Mouse (Mus musculus) limb, embryonic 10.5 days (tissue): ENCODE data around the gene Kxd1. TPM values are rescaled to one million over a fixed set of nuclear protein-coding genes. Genes with fewer than 3 reads are reported as not detected.

ENCODE experiments used
- DNase-seq: peaks from one replicate; pipeline ENCODE4 v3.0.0-alpha.2; 2017; ENCODE audit warnings: low spot score
- H3K27ac ChIP-seq: fragments of 300-500 bp; sonication (generic); 2 replicates; pipeline ENCODE4 v1.5.1; 2016; ENCODE audit warnings: mild to moderate bottlenecking
- H3K27me3 ChIP-seq: fragments of 300-500 bp; sonication (generic); 2 replicates; pipeline ENCODE4 v1.6.1; 2016; ENCODE audit warnings: low read depth, mild to moderate bottlenecking; ENCODE audit not compliant: poor library complexity, severe bottlenecking
- H3K36me3 ChIP-seq: fragments of 300-500 bp; sonication (generic); 2 replicates; pipeline ENCODE4 v1.6.1; 2016; ENCODE audit warnings: mild to moderate bottlenecking, moderate library complexity
- H3K4me1 ChIP-seq: fragments of 300-500 bp; sonication (generic); 2 replicates; pipeline ENCODE4 v1.6.1; 2016
- H3K4me3 ChIP-seq: fragments of 300-500 bp; sonication (generic); 2 replicates; pipeline ENCODE4 v1.5.1; 2016; ENCODE audit warnings: mild to moderate bottlenecking, moderate library complexity
- H3K9me3 ChIP-seq: fragments of 300-500 bp; sonication (generic); replicated peaks from 2 replicates; pipeline ENCODE4 v1.6.1; 2016; ENCODE audit warnings: mild to moderate bottlenecking
- WGBS: fragments of 180-500 bp; shearing (Covaris S2); methylation state at CpG from one replicate; pipeline ENCODE4 v1.1.7; 2016; 5-methylcytosine and 5-hydroxymethylcytosine counted together
- polyA plus RNA-seq: library from polyadenylated mRNA; unstranded; fragments of >200 nt; fragmentation: Nextera tagmentation; extraction: Ambion mirVana; gene quantifications from 2 replicates; pipeline ENCODE4 v1.2.1, GENCODE M21; 2016

Kxd1 gene
- polyA plus RNA-seq, 1 experiment from 2014 or later, result 46.6 TPM

DNA sequence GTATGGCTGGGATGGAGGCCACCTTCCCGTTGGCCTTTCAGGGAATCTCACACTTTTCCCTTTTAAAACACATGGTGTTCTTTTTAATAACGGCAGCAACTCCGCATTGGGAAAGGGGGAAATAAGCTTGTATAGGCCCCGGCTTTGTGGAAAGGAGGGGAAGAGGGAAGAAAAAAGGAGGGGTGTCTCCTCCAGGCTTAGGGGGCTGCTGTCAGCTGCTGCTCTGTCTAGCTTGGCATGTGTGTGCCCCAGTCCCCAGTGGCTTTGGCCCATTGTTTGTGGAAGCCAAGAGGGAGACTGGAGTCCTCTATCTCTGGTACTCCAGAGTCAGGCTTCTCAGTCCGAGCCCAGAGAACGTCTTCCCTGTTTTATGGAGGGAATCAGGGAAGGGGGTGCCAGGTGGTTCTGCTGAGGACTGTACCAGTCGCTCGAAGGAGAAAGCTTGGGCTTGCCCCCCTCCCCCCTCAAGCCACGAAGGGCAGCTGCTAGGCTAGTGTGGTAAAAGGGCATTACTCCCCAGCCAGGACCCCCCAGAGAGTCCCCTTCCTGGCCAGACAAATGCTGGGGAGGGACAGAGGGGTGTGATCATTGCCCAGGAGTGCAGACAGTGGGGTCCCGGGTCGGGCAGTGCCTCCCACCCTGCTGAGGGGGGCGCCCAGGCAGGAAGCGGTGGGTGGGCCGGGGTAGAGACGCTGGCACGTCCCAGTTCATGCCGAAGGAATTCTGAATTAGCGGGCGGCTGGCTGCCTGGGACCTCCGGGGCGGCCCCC lies 32.6 kb downstream of the Kxd1 start:
- peak; percentile 69 for DNase-seq
- peaks cover 87% of the 10 kb centered on the region for H3K4me1 ChIP-seq
- H3K4me3 ChIP-seq, result peak overlapping the region; percentile 76
- H3K27ac ChIP-seq, result peak overlapping the region; percentile 94
- H3K36me3 ChIP-seq, result peaks cover 23% of the 10 kb centered on the region
- 3% methylated on average over 21 of the region's 21 CpGs for WGBS
- H3K27me3 ChIP-seq, result peaks cover 99% of the 10 kb centered on the region
- H3K9me3 ChIP-seq, result no peaks in the 10 kb centered on the region

DNA sequence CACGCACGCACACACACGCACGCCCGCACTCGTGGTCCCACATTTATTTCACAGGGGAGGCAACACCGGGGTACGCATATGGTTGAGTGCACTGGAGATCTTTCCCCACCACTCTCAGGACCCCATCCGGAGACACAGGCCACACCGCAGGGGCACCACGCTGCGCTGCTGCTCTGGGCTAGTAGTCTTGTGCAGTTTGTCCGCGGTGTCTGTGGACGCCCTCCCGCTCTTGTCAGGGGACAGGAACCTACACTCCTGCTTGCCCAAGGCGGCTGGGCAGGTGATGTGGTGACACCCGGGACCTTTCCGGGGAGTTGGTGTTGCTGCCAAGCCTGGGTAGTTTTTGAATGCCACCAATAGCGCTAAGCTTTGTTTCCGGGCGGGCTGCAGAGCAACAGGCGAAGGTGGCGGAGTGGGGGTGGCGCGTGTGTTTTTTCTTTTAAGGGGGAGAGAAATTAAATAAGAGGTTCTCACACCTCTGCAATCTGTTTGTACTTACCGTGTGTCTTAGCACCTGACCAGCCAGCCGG lies 33.3 kb downstream of the Kxd1 start:
- 2% methylated on average over 28 of the region's 28 CpGs for whole genome bisulfite sequencing
- peak overlapping the region; percentile 76 for H3K4me3 ChIP-seq
- H3K4me1 ChIP-seq, result peaks cover 87% of the 10 kb centered on the region
- no peaks in the 10 kb centered on the region for H3K9me3 ChIP-seq
- peaks cover 99% of the 10 kb centered on the region for H3K27me3 ChIP-seq
- peaks cover 16% of the 10 kb centered on the region for H3K36me3 ChIP-seq
- DNase-seq, result peak; percentile 72
- peak overlapping the region; percentile 94 for H3K27ac ChIP-seq

DNA sequence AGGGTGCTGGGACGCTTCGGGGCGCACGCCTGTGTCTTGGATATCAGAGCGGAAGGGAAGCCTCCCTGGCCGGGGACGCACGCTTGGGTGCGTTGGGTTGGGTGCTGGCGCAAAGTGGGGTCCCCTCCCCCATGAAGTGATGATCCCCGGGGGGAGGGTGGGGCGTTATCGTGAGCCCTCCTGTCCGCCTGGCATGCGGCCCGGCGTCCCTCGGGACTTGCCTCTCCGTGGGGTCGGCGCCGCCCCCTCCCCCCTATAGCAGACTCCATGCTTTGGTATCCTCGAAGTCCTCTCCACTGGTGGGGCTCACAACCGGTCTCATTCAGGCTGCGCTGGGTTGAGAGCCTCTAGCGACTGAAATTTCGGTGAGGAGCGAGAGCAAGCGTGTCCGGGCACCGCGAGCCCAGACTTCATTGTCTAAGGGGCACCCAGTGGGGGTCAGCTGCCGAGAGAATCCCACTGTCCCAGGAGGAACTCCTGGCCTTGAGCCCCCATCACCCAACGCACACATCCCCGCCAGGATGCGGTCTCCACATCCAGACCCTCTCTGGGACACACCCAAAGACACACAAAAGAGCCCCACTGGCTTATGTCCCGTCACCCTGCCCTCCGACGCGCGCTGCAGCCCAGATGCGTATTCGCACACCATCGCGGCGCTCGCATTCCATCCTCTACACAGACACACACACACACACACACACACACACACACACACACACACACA lies 33.9 kb downstream of the Kxd1 start:
- peak; percentile 66 for DNase-seq
- Histone ChIP-seq H3K4me1 (peaks cover 87% of the 10 kb centered on the region), H3K36me3 (peaks cover 12% of the 10 kb centered on the region), H3K4me3 (peak overlapping the region; percentile 76), H3K27ac (peak overlapping the region; percentile 94), H3K9me3 (no peaks in the 10 kb centered on the region), H3K27me3 (peaks cover 96% of the 10 kb centered on the region)
- 1% methylated on average over 47 of the region's 47 CpGs for WGBS

DNA sequence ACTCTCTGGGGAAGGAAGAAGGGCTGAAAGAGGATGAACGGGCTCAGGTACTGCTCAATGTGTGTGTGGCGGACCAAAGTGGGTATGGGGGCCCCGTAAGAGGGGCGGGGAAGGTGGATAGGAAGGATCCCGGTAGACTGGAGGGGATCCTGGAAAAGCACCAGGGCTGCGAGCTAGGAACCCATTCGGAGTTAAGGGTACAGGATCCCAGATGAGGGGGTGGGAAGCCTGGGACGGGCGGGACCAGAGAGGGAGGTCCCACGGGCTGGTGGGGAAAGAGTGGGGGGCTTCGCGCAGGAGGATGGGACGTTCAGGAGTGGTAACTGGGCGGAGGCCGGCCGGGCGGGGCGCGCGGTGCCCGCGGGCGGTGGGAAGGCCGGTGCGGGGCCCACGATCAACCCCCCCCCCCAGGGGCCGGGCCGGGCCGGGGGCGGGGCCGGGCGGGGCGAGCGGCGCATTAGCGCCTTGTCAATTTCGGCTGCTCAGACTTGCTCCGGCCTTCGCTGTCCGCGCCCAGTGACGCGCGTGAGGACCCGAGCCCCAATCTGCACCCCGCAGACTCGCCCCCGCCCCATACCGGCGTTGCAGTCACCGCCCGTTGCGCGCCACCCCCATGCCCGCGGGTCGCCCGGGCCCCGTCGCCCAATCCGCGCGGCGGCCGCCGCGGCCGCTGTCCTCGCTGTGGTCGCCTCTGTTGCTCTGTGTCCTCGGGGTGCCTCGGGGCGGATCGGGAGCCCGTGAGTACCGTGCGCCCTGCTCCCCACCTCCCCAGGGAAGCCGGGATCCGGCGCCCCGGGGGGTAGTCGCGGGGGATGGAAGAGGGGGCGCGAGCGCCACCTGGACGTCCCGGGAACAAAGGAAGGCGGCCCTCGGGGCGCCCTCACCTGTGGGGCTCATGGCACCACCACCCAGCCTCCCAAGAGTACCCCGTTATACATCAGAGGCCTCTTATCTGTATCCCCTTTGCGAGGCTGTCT lies 34.8 kb downstream of the Kxd1 start, which contains the start of gene Crlf1:
Crlf1 (plus strand) TSS at position 495 of the 977 bp plus-strand sequence.
- H3K27ac ChIP-seq, result peak within 1 kb of the TSS; percentile 94

DNA sequence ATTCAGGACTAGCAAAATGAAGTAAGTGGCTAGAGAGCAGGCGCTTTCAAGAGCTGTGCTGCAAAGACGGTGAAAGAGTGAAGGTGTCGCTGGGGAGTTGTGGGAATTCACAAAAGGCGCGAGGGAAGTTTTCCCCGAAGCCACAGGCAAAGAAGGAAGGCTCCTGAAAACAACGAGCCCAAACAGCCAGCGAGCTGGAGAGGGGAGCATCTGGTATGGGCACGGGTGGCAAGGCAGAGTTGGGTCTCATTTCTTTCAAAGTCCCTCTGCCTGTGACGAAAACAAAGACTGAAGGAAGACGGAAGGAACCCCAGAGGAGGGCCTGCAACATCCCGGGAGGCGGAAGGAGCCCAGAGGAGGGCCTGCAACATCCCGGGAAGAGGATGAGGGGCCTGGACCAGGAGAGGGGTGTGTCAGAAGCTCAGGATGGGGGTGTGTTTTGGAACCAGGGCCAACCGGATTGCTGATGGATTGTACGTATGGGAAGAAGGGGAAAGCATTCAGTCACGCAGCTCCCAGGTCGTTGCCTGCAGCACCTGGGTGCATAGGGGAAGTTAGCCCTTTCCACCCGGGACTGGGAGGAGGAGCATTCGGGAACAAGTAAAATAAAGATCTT lies 36.8 kb downstream of the Kxd1 start:
- no peaks in the 10 kb centered on the region for H3K36me3 ChIP-seq
- H3K4me3 ChIP-seq, result peak overlapping the region; percentile 76
- peaks cover 94% of the 10 kb centered on the region for H3K27me3 ChIP-seq
- peaks cover 100% of the 10 kb centered on the region for H3K4me1 ChIP-seq
- H3K9me3 ChIP-seq, result no peaks in the 10 kb centered on the region
- H3K27ac ChIP-seq, result peak overlapping the region; percentile 94
- 2% methylated on average over 20 of the region's 20 CpGs for WGBS
- DNase-seq, result peak; percentile 62

More for the DNA sequence above, 34.8 kb downstream of the Kxd1 start, which contains the start of gene Crlf1:
- under 1% methylated on average over 69 of the region's 93 CpGs for WGBS
- DNase-seq, result peak; percentile 70
- peak within 1 kb of the TSS; percentile 76 for H3K4me3 ChIP-seq
- no peaks in the 10 kb centered on the region for H3K9me3 ChIP-seq
- H3K36me3 ChIP-seq, result peaks cover 5% of the 10 kb centered on the region
- H3K27me3 ChIP-seq, result peaks cover 93% of the 10 kb centered on the region
- H3K4me1 ChIP-seq, result peaks cover 91% of the 10 kb centered on the region

DNA sequence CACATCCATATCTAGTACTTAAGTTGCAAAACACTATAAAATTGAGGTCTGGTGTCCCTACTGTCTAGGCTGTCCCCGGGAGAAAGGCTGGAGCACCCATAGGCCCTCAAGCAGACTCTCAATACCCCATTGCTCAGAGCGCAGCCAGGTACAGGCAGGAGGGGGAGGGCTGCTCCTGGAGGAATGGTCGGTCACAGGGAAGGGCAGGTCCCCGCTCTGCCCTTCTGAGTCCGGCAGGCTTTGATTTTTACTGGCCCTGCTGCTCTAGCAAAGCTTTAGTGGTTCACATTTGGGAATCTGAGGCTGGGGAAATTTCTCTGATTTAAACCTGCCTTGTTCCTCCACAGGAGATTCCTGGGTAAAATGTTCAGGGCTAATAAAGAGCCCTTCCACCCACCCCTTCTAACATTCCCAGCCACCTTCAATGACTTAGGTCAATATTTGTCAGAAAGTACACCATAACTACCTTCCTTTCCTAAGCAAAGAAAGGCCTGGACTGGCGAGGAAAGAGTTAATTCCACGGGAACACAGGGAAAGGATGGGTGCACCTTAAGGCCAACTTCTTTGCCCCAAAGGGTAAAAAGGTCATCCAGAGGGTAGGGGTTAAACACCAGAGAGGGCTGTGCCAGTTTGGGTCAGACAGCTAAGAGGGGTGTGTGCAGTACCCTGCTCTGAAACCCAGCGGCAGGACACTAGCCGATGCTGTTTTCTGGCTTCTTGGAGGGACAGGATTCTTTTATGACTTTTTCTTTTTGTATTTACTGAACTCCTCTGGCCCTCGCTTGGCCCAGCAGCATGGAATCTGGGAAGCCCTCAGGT lies 37.5 kb downstream of the Kxd1 start:
- no peaks in the 10 kb centered on the region for H3K9me3 ChIP-seq
- H3K4me3 ChIP-seq, result peak overlapping the region; percentile 76
- H3K36me3 ChIP-seq, result no peaks in the 10 kb centered on the region
- H3K27ac ChIP-seq, result peak overlapping the region; percentile 94
- H3K27me3 ChIP-seq, result peaks cover 94% of the 10 kb centered on the region
- peak; percentile 68 for DNase-seq
- 6% methylated on average over 10 of the region's 10 CpGs for WGBS
- H3K4me1 ChIP-seq, result peaks cover 100% of the 10 kb centered on the region

DNA sequence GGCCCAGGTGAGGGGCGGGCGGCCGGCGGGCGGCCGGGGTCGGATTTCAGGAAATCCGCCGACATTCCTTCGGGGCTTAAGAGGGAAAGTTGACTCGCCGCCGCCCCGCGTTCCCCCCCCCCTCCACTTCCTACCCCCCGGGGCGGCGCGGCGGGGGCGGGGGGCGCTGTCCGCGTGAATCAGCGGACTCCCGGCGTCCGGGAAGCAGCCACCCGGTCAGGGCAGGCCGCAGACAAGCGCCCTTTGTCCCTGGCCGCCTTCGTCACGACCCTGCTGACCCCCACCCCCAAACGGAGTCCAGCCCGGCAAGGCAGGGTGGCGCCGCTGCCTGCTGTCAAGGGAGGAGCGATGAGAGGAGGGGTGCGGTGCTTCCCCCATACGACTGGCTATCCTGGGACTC lies 38.2 kb downstream of the Kxd1 start:
- Histone ChIP-seq H3K27me3 (peaks cover 94% of the 10 kb centered on the region), H3K4me3 (peak overlapping the region; percentile 76), H3K27ac (peak overlapping the region; percentile 94), H3K36me3 (no peaks in the 10 kb centered on the region), H3K9me3 (no peaks in the 10 kb centered on the region), H3K4me1 (peaks cover 93% of the 10 kb centered on the region)
- under 1% methylated on average over 38 of the region's 41 CpGs for WGBS
- DNase-seq, result peak; percentile 72

DNA sequence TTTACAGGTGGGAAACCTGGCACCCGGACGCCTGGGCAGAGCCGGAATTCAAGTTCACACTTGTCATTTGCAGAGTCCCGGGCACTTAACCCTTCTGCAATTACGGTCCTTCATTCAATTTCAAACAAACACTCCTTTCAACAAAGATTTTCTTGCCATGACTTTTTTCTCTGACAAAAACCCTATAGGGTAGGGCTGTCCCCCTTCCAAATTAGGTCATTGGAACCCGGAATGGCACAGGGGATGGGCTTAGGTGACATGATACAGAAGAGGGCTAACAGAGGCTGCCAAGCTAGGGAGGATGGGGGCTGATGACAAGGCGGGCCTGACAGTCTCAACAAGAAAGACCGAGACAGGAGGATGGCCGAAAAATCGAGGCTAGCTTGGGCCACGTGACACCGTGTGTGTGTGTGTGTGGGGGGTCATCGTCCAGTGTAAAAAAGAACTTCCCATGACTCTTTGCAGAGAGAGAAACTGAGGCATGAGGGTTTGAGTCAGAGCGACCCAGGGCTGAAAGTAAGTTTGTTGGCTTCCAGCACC lies 38.8 kb downstream of the Kxd1 start:
- H3K36me3 ChIP-seq, result no peaks in the 10 kb centered on the region
- peaks cover 87% of the 10 kb centered on the region for H3K4me1 ChIP-seq
- H3K9me3 ChIP-seq, result no peaks in the 10 kb centered on the region
- DNase-seq, result peak; percentile 63
- H3K27ac ChIP-seq, result peak overlapping the region; percentile 94
- WGBS, result under 1% methylated on average over 14 of the region's 14 CpGs
- H3K27me3 ChIP-seq, result peaks cover 94% of the 10 kb centered on the region
- peak overlapping the region; percentile 76 for H3K4me3 ChIP-seq

DNA sequence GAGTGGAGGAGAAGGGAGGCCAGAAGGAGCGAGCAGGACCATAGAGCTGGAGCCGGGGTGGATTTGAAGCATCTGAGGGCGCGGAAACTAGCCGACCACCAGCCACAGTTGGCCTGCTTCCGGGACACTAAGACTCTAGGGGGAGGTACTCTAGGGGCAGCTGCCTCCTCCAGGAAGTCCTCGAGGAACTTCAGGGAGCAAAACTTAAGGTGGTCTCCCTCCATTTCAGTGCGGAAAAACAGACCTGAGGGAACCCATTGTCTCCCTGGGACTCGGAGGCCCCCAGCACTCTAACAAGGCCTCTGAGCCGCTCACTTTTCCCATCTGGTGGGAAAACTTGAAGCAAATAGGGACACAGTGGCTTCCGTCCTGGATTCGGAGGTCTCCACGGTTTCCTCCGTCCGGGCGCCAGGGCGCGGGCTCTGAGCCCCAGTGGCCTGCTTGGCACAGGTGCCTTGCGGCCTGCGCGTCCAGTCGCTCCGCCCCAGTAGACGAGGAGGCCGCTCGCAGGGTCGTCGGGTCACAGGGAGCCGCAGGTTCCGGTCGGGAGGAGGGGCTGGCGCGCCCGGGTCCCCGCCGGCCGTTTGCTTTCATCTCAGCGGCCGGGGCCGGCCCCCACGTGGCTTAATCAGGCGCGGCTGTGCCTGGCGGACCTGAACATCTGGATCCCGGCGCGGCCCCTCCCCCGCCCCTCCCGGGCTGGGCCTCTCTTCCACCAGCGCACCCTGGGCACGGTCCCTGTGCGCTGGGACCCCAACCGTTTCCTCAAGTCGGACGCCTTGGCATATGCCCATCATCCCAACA lies 39.6 kb downstream of the Kxd1 start:
- H3K4me1 ChIP-seq, result peaks cover 81% of the 10 kb centered on the region
- no peaks in the 10 kb centered on the region for H3K36me3 ChIP-seq

DNA sequence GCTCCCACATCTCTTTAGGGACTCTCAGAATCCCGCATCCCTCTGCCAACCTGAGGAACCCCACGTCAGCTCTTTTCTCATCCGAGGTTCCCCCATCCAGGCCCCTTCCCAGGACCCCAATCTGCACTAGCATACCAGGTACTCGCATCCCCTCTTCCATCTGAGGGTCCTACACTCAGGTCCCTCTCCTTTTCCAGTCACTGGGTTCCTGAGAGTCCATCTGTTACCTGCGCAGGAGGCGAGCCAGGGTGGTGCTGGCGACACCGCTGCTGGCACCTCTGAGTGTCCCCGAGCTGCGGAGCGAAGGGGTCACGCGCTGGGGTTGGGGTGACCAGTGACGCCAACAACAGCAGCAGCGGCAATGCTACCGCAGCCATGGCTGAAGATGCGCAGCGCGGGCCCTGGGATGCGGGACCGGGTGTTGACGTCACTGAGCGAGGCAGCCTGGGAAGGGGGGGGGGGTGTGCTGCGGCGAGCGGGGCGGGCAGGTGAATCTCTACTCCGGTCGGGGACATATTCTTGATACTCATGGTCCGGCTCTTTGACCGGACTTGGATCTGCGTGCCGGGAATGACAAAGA lies 40.7 kb downstream of the Kxd1 start, which contains the start of gene Tmem59l:
Tmem59l (minus strand) TSS at position 418 of the 580 bp plus-strand sequence.
- DNase-seq, result peak; percentile 58
- 6% methylated on average over 33 of the region's 33 CpGs for WGBS
- Histone ChIP-seq H3K4me3 (peak within 1 kb of the TSS; percentile 76), H3K27ac (peak within 1 kb of the TSS; percentile 94), H3K27me3 (peaks cover 91% of the 10 kb centered on the region), H3K36me3 (no peaks in the 10 kb centered on the region), H3K4me1 (peaks cover 75% of the 10 kb centered on the region), H3K9me3 (no peaks in the 10 kb centered on the region)

More for the DNA sequence above, 39.6 kb downstream of the Kxd1 start:
- peaks cover 92% of the 10 kb centered on the region for H3K27me3 ChIP-seq
- peak; percentile 95 for DNase-seq
- peak overlapping the region; percentile 94 for H3K27ac ChIP-seq
- no peaks in the 10 kb centered on the region for H3K9me3 ChIP-seq
- WGBS, result 1% methylated on average over 55 of the region's 55 CpGs
- H3K4me3 ChIP-seq, result peak overlapping the region; percentile 76
